Mouse (Mus musculus): Measurements from ENCODE around the gene Plekha5. TPM values are rescaled to one million over a fixed set of nuclear protein-coding genes. Genes with fewer than 3 reads are reported as not detected.
"Not testable (repeated sequence)": the region's sequence is repeated elsewhere in the genome, so short reads cannot be mapped to it uniquely, and the experiment has no call there.

The Plekha5 gene
- total RNA-seq, 4 experiments from 2014 or later = 6.1 to 9.4 (median 7.0) TPM

- no peak for DNase-seq (ENCODE audit: low spot score in 2 of 2)
Observed at GRCm38 (mm10) chr6:140523600-140523999, 99.7 kb downstream of the Plekha5 start.

- no peak for DNase-seq (ENCODE audit: low spot score in 2 of 2)
Observed at GRCm38 (mm10) chr6:140528414-140528813, 104.6 kb downstream of the Plekha5 start.

DNA sequence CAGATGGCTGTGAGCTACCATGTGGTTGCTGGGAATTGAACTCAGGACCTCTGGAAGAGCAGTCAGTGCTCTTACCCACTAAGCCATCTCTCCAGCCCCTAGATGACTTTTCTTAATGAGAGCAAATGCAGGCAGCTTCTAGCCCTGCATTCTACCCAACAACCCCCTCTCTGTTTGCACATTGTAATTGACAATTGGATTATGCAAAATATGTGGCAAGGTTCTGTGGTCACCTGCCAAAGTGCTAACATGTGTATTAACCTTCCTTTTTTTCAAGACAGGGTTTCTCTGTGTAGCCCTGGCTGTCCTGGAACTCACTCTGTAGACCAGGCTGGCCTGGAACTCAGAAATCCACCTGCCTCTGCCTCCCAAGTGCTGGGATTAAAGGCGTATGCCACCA lies 109.0 kb downstream of the Plekha5 start:
- DNase-seq (ENCODE audit: low spot score in 2 of 2) = not testable (repeated sequence)

DNA sequence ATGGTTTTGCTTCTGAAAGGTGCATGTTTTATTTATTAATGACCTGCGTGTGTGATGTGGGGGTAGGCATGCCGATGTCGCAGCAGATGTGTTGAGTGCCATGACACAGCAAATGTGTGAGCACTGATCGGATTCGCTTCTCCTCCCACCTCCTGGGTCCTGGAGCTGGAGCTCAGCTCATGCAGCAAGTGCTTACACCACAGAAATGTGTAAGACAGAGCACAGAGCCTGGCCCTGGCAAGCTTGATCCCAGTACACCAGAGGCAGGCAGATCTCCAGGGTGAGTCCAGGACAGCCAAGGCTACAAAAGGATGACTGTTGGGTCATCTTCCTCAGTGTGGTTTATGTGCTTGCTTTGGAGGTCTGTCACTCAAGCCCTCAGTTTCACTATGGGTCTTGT lies 109.8 kb downstream of the Plekha5 start:
- no peak for DNase-seq (ENCODE audit: low spot score in 2 of 2)

- no peak for DNase-seq (ENCODE audit: low spot score in 2 of 2)
Observed at GRCm38 (mm10) chr6:140535504-140535903, 111.7 kb downstream of the Plekha5 start.

DNA sequence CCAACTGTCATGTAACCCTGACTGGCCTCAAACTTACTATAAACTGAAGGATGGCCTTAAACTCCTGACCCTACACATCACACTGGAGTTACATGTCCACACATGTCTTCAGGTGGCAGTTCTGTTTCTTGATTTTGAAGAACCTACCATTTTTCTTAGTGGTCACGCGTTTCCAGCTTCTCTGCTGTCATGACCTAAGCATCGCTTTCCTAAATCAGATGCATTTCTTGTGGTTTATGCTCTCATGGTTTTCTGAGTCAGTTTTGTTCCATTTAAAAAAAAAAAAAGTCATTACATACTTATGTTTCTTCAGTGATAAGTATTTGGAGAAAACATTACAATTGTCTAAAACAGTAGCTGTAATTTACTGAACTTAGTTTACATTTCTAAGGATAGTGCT lies 118.1 kb downstream of the Plekha5 start:
- no peak for DNase-seq (ENCODE audit: low spot score in 2 of 2)

DNA sequence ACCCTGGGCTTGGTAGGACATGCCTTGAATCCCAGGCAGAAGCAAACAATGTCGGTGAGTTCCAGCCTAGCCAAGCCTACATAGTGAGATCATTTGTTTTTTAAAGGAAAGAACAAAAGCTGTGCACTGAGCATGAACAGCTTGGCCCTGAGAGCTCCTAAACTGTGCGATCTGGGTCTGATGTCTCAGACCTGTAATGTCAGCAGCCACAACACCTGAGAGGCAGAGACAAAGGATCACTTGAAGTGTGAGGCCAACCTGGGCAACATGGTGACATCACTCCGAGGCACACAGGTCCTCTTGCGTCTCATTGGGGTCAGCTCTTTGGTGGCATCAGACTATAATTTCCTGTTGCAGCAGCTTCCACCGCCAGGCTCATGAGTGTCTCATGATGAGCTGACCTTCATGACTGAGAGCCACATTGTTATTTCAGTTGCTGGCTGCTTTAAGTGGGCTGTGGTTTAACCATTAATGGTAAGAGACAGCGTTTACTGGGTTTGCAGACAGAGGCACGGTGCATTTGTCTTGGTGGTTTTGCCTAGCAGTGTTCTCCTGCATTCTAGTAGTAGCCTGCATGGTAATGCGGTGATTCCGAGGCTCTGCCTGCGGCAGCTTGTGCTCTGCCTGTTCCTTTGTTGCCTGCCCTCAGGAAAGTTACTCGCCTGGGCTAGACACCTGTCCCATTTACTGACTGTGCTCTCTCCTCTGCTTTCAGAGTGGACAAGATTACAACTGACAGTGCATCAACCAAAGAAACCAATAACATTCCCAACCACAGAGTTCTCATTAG lies 119.3 kb downstream of the Plekha5 start:
- DNase-seq (ENCODE audit: low spot score in 2 of 2) = no peak

- DNase-seq (ENCODE audit: low spot score in 2 of 2) = no peak
Observed at GRCm38 (mm10) chr6:140546095-140546494, 122.2 kb downstream of the Plekha5 start.

DNA sequence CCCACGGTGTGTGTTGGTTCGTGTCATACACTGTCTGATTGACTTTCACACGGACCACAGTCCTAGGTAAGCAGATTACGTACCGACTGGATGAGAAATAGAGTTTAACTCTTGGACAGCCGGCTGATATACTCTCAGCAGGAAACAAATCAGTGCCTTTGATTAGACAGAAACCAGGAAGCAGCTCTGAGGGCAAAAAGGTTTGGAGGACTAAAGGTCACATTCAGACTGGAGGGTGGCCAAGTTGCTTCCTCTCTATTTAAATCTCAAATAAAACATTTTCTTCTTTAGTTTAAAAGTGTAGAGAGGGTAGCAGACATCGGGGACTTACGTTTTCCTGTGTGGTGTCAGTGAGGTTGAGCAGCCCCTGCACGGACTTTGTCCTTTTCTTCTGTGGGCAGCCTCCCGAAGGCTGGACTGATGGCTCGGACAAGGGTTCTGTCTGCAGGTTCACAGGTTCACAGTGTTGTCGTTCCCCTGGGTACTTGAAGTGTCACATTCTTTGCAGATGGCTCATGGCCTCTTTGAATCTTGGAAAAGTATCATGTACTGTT lies 122.9 kb downstream of the Plekha5 start:
- no peak for DNase-seq (ENCODE audit: low spot score in 2 of 2)

DNA sequence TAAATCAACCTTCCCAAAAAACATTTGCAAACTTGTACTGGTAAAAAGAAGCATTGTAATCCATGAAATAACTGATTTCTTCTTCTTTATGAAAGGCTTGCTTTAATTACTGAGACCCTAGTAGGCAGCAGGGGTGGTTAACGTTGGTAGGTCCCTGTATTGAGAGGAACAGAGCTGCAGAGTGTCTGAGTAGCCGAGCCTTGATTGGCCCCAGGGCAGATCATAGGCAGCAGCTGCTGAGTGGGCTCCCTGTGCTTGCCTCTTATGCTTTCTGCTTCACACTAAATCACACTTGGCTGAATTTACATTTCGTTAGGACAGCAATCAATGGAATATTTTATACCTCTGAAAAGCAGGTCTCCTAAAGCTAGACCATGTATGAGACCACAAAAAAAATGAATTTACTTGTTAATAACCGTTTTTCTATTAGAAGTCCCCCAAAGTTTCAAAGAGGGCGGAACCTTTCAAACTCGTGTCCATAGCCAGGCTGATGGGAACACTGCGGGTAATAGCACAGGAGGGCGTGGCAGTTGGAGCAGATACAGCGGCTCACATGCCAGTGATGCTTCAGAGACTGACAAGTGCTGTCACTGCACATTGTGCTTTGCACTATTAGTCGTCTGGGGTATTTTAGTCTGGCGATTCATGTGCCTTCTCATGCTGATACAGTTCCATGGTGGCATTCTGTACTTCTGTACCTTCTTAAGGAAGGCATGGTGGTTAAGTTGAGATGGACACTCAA lies 123.5 kb downstream of the Plekha5 start:
- DNase-seq (ENCODE audit: low spot score in 2 of 2) = no peak

GRCm38 (mm10) chr6:140548082-140548769 lies 124.4 kb downstream of the Plekha5 start:
- no peak for DNase-seq (ENCODE audit: low spot score in 2 of 2)

GRCm38 (mm10) chr6:140550741-140551140 lies 126.9 kb downstream of the Plekha5 start:
- DNase-seq (ENCODE audit: low spot score in 2 of 2) = peak in 1 of 2 experiments; percentile 16

GRCm38 (mm10) chr6:140554261-140554660 lies 130.4 kb downstream of the Plekha5 start:
- no peak for DNase-seq (ENCODE audit: low spot score in 2 of 2)

GRCm38 (mm10) chr6:140559411-140559810 lies 135.6 kb downstream of the Plekha5 start:
- DNase-seq (ENCODE audit: low spot score in 2 of 2) = no peak

DNA sequence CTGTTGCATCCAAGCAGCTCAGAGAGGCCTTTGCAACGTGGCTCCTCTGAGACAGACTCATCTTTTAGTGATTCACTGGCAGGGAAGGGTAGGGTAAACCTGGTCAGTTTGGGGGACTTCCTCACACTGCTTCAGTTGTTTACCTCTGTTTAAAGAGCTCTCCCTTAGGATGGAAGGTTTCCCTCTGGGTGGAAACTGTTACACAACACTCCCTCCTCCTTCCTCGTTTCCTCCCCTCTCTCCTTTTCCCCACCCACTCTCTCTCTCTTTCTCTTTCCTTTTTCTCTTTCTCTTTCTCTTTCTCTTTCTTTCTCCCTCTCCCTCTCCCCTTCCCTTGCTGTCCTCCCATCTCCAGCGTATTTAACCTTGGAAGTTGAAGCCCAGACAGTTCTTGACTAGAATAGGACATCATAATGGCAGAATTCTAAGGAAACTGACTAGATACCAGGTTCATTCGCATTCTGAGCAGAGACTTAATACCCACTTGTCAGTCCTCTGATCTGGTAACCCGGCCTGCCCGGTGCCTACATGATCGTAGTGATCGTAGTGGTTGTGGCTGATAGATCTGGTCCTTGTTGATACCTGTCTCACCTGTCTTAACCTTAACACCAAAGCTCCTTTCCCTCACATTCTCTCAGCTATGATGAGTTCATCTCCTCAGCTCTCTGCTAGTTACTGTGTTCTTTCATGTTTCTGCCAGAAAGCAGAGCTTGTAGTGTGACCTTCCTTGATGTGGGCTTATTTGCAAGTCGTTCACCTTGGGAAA lies 137.5 kb downstream of the Plekha5 start:
- no peak for DNase-seq (ENCODE audit: low spot score in 2 of 2)

DNA sequence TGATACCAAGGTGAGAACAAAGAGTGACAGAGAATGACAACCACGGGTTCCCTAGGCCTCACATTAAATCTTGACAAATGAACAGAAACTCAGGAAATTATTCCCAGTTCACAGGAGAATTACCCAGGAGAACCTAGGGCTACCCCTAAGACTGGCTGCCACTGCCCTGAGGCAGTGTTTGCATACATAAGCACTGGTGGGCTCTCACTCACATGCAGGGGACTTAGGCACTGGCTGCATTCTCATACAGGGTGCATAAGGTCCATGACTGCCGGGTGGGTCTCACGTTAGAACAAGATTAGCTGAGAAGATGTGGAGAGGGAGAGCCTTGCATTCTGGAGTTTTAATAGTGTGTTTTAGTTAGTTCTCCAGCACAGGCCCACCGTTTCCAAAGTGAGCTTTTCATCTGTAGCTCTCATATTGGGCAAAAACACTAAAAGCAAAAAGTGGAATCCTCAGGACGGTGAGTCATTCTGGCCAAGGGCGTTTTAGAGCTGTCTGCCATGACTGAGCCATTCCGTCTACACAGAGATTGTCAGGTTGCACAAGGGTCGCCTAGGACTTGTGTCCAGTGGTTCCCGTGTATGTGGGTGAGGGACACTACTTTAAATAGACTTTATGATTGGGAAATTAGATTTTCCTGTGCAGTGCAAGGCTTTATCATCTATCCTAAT lies 138.2 kb downstream of the Plekha5 start:
- DNase-seq (ENCODE audit: low spot score in 2 of 2) = no peak

DNA sequence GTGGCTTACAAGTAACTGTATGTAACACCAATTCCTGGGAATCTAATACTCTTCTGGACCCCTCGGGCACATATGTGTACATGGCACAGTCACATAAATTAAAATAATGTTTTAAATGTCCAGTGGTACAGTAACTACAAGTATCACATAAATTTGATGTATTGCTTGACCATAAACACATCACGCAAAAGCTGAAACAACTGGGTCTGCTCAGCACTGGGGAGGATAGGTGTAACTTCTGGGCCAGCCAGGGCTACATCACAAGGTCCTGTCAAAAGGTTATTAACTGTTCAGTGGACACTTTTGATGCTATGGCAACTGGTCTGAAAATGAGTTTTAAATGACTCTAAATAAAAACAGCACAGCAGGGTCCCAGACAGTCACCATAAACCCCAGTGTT lies 143.3 kb downstream of the Plekha5 start:
- no peak for DNase-seq (ENCODE audit: low spot score in 2 of 2)

- DNase-seq (ENCODE audit: low spot score in 2 of 2) = no peak
Observed at GRCm38 (mm10) chr6:140567897-140568296, 144.0 kb downstream of the Plekha5 start.

DNA sequence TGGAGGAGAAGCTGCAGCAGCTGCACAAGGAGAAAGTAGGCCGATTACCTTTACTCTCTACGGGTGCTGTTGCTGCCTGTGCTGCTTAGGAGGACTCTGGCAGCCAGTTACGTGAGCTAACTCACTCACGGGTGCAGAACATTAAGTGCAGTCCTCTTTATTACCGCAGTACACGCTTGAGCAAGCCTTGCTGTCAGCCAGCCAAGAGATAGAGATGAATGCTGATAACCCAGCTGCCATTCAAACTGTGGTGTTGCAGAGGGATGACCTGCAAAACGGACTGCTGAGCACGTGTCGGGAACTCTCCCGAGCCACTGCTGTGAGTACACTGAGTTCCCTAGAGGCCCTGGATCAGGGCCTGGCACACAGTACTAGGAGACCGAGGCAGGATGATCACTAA lies 146.3 kb downstream of the Plekha5 start:
- no peak for DNase-seq (ENCODE audit: low spot score in 2 of 2)

DNA sequence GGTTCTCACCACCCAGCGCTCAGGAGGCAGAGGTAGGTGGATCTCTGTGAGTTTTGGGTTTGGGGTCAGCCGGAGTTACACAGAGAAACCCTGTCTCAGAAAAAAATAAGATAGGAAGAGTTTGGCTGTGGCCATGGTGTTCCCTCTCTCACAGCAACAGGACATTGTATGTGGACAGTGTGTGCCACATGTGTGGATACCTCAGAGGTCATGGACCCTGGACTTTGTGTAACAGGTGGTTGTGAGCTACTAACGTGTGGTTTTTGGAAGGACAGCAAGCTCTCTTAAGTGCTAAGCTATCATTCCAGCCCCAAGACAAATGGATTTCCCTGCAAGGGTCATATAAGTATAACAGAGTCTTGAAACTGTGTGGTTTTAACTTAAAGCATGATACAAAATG lies 151.1 kb downstream of the Plekha5 start:
- no peak for DNase-seq (ENCODE audit: low spot score in 2 of 2)

GRCm38 (mm10) chr6:140576133-140576532 lies 152.3 kb downstream of the Plekha5 start:
- no peak for DNase-seq (ENCODE audit: low spot score in 2 of 2)
